Mouse (Mus musculus): ENCODE measurements at regions not wholly inside any gene's neighbourhood (a gene's known extent, or its start where the extent isn't known, plus 50 kb on each side); places are given as distances from the start of the nearest gene placed in this dataset.

- 83% methylated on average over 6 of the region's 6 CpGs for WGBS
- H3K4me2 ChIP-seq, result no peak overlapping the region
- no peak overlapping the region for H3K4me3 ChIP-seq
- no peaks in the 10 kb centered on the region for H3K4me1 ChIP-seq (replicated peaks)
- no peak overlapping the region for H3K27ac ChIP-seq (ENCODE audit: poor library complexity, severe bottlenecking)
- no peaks in the 10 kb centered on the region for H3K36me3 ChIP-seq
- no peaks in the 10 kb centered on the region for H3K27me3 ChIP-seq (replicated peaks)
- no peak overlapping the region for H3K9ac ChIP-seq
- no peaks in the 10 kb centered on the region for H3K9me3 ChIP-seq (replicated peaks)
- ATAC-seq (ENCODE audit: insufficient number of reproducible peaks, low FRiP score), result no peak
Observed at GRCm38 (mm10) chr10:96545312-96545711, 71.5 kb upstream of the Btg1 start.

DNA sequence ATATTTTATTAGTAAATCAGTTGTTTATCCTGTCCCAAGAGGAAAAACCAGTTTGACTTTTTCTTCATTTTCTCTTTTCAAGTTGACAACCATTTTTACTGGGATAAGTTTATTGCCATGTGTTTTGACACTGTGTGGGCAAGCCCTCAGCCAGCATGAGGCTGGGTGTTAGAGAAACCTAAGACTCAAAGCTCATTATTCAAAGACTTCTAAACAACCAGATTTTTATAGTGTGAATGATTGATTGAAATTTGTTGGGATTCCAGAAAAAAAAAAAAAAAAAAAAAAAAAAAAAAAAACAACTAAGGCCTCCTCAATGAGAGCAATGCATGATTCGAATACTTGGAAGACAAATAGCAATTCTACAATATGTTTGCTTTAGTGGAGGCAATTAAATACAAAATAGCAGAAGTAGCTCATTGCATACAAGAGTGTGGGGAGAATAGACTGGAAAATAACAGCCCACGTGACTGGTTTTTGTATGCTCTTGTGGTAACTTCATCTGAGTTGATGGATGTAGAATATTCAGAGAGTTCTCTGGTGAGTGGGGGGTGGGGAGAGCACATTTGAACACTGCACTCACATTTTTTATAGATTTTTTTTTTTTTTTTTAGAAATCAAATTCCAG, 70.9 kb upstream of the Btg1 start:
- Histone ChIP-seq H3K4me3 (no peak overlapping the region), H3K27ac (ENCODE audit: poor library complexity, severe bottlenecking) (no peak overlapping the region), H3K4me1 (replicated peaks) (no peaks in the 10 kb centered on the region), H3K36me3 (no peaks in the 10 kb centered on the region), H3K9me3 (replicated peaks) (no peaks in the 10 kb centered on the region), H3K27me3 (replicated peaks) (no peaks in the 10 kb centered on the region), H3K9ac (no peak overlapping the region), H3K4me2 (no peak overlapping the region)
- WGBS, result 77% methylated on average over 2 of the region's 2 CpGs
- no peak for ATAC-seq (ENCODE audit: insufficient number of reproducible peaks, low FRiP score)

GRCm38 (mm10) chr10:96549651-96550050, 67.2 kb upstream of the Btg1 start:
- no peak for ATAC-seq (ENCODE audit: insufficient number of reproducible peaks, low FRiP score)
- WGBS, result 60% methylated on average over 2 of the region's 2 CpGs
- H3K4me3 ChIP-seq, result no peak overlapping the region
- H3K4me2 ChIP-seq, result no peak overlapping the region
- no peaks in the 10 kb centered on the region for H3K36me3 ChIP-seq
- H3K27me3 ChIP-seq (replicated peaks), result no peaks in the 10 kb centered on the region
- H3K4me1 ChIP-seq (replicated peaks), result 0 out of 2 replicates have a peak, but pooled peaks cover 5% of the 10 kb centered on the region
- H3K9me3 ChIP-seq (replicated peaks), result no peaks in the 10 kb centered on the region
- H3K9ac ChIP-seq, result no peak overlapping the region
- no peak overlapping the region for H3K27ac ChIP-seq (ENCODE audit: poor library complexity, severe bottlenecking)

GRCm38 (mm10) chr10:96550266-96550665, 66.5 kb upstream of the Btg1 start:
- WGBS, result 72% methylated on average over 4 of the region's 4 CpGs

DNA sequence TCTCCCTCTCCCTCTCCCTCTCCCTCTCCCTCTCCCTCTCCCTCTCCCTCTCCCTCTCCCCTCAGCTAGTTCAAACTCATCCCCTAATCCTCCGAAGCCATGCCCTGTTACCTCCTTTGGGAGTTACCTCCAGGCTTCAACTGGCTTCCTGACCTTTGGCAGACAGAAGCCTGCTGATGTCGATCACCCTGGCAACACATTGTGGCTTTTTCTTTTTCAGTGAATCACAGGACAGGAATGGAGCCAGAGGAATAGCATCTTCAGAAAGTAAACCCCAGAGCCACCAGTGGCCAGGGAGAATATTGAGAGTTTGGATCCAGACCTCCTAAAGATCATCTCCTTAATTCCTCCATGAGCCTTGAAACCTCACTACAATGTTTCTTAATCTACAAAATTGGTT, 59.5 kb upstream of the Btg1 start:
- no peak overlapping the region for H3K4me3 ChIP-seq

More at GRCm38 (mm10) chr10:96550266-96550665, 66.5 kb upstream of the Btg1 start:
- no peaks in the 10 kb centered on the region for H3K27me3 ChIP-seq (replicated peaks)
- H3K27ac ChIP-seq (ENCODE audit: poor library complexity, severe bottlenecking), result no peak overlapping the region
- no peaks in the 10 kb centered on the region for H3K9me3 ChIP-seq (replicated peaks)
- H3K4me3 ChIP-seq, result no peak overlapping the region
- H3K36me3 ChIP-seq, result no peaks in the 10 kb centered on the region
- H3K4me1 ChIP-seq (replicated peaks), result 0 out of 2 replicates have a peak, but pooled peaks cover 5% of the 10 kb centered on the region
- no peak for ATAC-seq (ENCODE audit: insufficient number of reproducible peaks, low FRiP score)
- no peak overlapping the region for H3K9ac ChIP-seq
- no peak overlapping the region for H3K4me2 ChIP-seq

GRCm38 (mm10) chr10:96565343-96565742, 51.5 kb upstream of the Btg1 start:
- Histone ChIP-seq H3K36me3 (no peaks in the 10 kb centered on the region), H3K4me2 (no peak overlapping the region), H3K4me1 (replicated peaks) (peaks cover 8% of the 10 kb centered on the region), H3K27ac (ENCODE audit: poor library complexity, severe bottlenecking) (no peak overlapping the region), H3K4me3 (no peak overlapping the region), H3K27me3 (replicated peaks) (no peaks in the 10 kb centered on the region), H3K9ac (no peak overlapping the region), H3K9me3 (replicated peaks) (peaks cover 16% of the 10 kb centered on the region)
- ATAC-seq (ENCODE audit: insufficient number of reproducible peaks, low FRiP score), result no peak

More for the DNA sequence above, 59.5 kb upstream of the Btg1 start:
- 0 out of 2 replicates have a peak, but pooled peaks cover 5% of the 10 kb centered on the region for H3K4me1 ChIP-seq (replicated peaks)
- H3K27ac ChIP-seq (ENCODE audit: poor library complexity, severe bottlenecking), result no peak overlapping the region
- no peaks in the 10 kb centered on the region for H3K36me3 ChIP-seq
- H3K9me3 ChIP-seq (replicated peaks), result peaks cover 6% of the 10 kb centered on the region; the same call in 1 of the 2 replicates
- ATAC-seq (ENCODE audit: insufficient number of reproducible peaks, low FRiP score), result no peak
- WGBS, result 42% methylated on average over 2 of the region's 2 CpGs
- no peak overlapping the region for H3K9ac ChIP-seq
- H3K4me2 ChIP-seq, result no peak overlapping the region
- H3K27me3 ChIP-seq (replicated peaks), result no peaks in the 10 kb centered on the region
